Mouse (Mus musculus): ENCODE results near the gene Hba-a2. TPM values are rescaled to one million over a fixed set of nuclear protein-coding genes. Genes with fewer than 3 reads are reported as not detected.

The Hba-a2 gene
- 100 to 1,000 TPM in 1 of 2 experiments, 10 to 100 TPM in 1; 11.7 to 226 TPM for total RNA-seq (2023)

DNA sequence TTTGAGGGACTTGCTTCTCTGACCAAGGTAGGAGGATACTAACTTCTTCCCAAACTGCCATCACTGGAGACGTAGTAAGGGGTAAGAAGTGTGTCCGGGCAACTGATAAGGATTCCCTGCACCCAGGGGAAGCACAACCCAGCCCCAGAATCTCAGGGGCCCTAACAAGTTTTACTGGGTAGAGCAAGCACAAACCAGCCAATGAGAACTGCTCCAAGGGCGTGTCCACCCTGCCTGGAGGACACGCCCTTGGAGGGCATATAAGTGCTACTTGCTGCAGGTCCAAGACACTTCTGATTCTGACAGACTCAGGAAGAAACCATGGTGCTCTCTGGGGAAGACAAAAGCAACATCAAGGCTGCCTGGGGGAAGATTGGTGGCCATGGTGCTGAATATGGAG is at the start of gene Hba-a2:
TSS of gene Hba-a2 (plus strand) at position 287 of the 400 bp plus-strand sequence.

DNA sequence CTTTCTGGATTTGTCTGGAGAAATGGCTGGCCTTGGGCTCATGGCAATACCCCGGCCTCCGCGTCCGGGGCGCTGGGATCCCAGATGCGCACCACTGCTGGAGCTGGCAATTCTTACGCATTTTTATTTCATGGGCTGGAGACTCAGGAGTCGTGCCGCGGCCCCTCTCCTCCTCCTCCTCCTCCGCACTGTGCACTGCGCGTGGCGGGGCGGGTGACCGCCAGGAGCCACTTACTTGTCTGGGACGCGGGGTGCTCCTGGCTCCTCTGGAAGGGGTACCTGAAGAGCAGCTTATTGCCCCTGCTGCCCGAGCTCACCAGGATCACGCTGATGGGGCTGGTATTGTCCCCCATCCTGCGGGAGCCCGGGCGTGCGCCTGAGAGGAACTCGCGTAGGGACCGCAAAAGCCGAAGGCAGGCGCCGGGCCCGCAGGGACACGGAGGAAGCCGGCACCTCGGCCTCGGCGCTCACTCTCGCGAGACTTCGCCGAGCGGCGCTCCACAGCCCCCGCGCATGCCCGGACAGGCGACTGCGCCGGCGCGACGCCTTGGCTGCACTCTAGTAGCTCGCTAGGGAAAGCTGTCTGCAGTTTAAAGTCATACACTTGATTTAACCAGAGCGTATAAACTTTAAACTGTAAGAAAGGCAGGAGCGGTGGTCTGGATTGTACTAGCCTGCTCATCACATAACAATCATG is 29.0 kb upstream of the Hba-a2 start, which contains the start of gene Nprl3:
TSS of gene Nprl3 (minus strand) at position 520 of the 697 bp plus-strand sequence.

DNA sequence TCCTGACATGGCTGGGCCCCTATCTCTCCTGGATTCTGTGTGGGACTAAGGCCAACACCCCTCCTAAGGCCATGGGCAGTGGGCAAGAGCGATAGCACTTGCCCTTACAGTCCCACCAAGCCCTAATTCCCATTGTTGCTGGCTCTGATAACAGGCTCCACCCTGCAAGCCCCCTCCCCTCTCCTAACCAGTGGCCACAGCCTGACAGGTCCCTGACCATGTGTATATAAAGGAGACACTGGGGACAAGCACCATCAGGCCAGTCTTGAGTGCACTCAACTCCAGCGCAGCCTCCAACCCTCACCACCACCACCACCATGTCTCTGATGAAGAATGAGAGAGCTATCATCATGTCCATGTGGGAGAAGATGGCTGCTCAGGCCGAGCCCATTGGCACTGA is 19.9 kb upstream of the Hba-a2 start, which contains the start of gene Hba-x:
TSS of gene Hba-x (plus strand) at position 54 of the 400 bp plus-strand sequence.

DNA sequence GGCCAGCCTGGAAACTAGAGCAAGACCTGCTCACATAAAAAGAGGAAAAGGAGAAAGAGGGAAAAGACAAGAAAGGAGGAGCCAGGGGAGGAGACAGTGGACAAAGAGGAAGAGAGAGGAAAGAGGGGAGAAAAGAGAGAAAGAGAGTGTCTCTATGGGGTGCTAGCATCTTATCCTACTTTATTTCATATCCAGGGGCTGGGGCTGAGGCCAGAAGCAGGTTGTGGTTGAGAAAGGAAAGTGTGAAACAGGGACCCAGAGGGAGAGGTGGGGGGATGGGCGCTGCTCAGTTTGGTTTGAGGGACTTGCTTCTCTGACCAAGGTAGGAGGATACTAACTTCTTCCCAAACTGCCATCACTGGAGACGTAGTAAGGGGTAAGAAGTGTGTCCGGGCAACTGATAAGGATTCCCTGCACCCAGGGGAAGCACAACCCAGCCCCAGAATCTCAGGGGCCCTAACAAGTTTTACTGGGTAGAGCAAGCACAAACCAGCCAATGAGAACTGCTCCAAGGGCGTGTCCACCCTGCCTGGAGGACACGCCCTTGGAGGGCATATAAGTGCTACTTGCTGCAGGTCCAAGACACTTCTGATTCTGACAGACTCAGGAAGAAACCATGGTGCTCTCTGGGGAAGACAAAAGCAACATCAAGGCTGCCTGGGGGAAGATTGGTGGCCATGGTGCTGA is 13.1 kb upstream of the Hba-a2 start, which contains the start of gene Hba-a1:
TSS of gene Hba-a1 (plus strand) at position 421 of the 687 bp plus-strand sequence.

DNA sequence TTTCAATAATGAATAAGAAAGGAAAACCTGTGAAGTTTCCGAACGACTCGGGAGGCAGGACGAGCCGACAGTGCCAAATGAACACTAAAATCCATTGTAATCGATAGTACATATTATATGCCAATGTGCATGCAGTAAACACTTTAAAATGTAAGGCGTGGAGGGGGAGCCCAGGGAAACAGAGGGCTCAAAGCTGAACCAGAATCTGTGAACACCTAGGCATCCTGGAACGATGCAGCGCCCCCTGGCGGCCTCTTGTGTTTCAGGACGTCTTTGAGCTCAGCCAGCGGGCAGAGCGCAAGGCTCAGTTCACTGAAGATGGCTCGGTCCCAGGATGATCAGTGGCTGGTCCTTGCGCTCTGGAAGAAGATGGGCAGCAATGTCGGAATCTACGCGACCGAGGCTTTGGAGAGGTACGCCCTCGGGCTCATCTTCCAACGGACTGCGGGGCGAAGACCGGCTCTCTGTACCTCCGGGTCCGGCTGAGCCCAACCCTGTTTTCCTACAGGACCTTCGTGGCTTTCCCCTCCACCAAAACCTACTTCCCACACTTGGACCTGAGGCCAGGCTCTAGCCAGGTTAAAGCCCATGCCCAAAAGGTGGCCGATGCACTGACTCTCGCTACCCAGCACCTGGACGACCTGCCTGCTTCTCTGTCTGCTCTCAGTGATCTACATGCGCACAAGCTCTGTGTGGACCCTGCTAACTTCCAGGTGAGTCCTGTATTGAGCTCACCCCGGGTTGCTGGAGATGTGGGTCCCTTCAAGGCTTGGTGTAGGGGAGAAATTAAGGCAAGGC is 9.4 kb upstream of the Hba-a2 start, which contains the start of gene Hbq1b:
TSS of gene Hbq1b (plus strand) at position 271 of the 798 bp plus-strand sequence.

DNA sequence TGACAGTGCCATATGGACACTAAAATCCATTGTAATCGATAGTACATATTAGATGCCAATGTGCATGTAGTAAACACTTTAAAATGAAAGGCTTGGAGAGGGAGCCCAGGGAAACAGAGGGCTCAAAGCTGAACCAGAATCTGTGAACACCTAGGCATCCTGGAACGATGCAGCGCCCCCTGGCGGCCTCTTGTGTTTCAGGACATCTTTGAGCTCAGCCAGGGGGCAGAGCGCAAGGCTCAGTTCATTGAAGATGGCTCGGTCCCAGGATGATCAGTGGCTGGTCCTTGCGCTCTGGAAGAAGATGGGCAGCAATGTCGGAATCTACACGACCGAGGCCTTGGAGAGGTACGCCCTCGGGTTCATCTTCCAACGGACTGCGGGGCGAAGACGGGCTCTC is 3.6 kb downstream of the Hba-a2 start, which contains the start of gene Hbq1a:
TSS of gene Hbq1a (plus strand) at position 205 of the 400 bp plus-strand sequence.

Other genes starting within 250 kb of the Hba-a2 start
- 10 to 100 TPM; 25.2 to 46.1 TPM for gene Il9r, start 96.2 kb upstream of the Hba-a2 start, total RNA-seq (2023)
- 10 to 100 TPM; 20.0 to 25.8 TPM for gene Snrnp25, start 91.1 kb upstream of the Hba-a2 start, total RNA-seq (2023)
- gene Rhbdf1, start 74.2 kb upstream of the Hba-a2 start, total RNA-seq (2023): 10 to 100 TPM; 10.3 to 13.0 TPM
- 10 to 100 TPM; 21.7 to 27.2 TPM for gene Mpg, start 70.0 kb upstream of the Hba-a2 start, total RNA-seq (2023)
- 10 to 100 TPM; 68.8 to 83.2 TPM for gene Nprl3, start 28.8 kb upstream of the Hba-a2 start, total RNA-seq (2023)
- gene Hba-x, start 20.1 kb upstream of the Hba-a2 start, total RNA-seq (2023): not detected
- 100 to 1,000 TPM in 1 of 2 experiments, 10 to 100 TPM in 1; 23.3 to 338 TPM for gene Hba-a1, start 13.0 kb upstream of the Hba-a2 start, total RNA-seq (2023)
- gene Hbq1b, start 9.5 kb upstream of the Hba-a2 start, total RNA-seq (2023): not detected
- not detected for gene Hbq1a, start 3.6 kb downstream of the Hba-a2 start, total RNA-seq (2023)
- not detected for gene Sh3pxd2b, start 51.3 kb downstream of the Hba-a2 start, total RNA-seq (2023)
- gene Ubtd2, start 158.9 kb downstream of the Hba-a2 start, total RNA-seq (2023): 1 to 10 TPM; 6.1 to 6.7 TPM
- 1 to 10 TPM in 1 of 2 experiments, not detected in 1; 4.7 TPM for gene Efcab9, start 235.6 kb downstream of the Hba-a2 start, total RNA-seq (2023)
- 100 to 1,000 TPM; 232 to 253 TPM for gene Stk10, start 236.8 kb downstream of the Hba-a2 start, total RNA-seq (2023)

Measured in B cell, adult 67 days (primary cell).